Mouse (Mus musculus): ENCODE results near the gene Anks1.
A peak's percentile ranks its signal among the peaks of the same experiment; 100 is the strongest.
"Not testable (repeated sequence)": the region's sequence is repeated elsewhere in the genome, so short reads cannot be mapped to it uniquely, and the experiment has no call there.

Anks1 gene

GRCm38 (mm10) chr17:27966508-27967021, 57.5 kb downstream of the Anks1 start:
- DNase-seq (ENCODE audit: low spot score), result no peak

- DNase-seq (ENCODE audit: low spot score), result no peak
Observed at GRCm38 (mm10) chr17:27967529-27967928, 58.4 kb downstream of the Anks1 start.

GRCm38 (mm10) chr17:27968033-27968750, 59.1 kb downstream of the Anks1 start:
- no peak for DNase-seq (ENCODE audit: low spot score)

GRCm38 (mm10) chr17:27968903-27969302, 59.8 kb downstream of the Anks1 start:
- no peak for DNase-seq (ENCODE audit: low spot score)

GRCm38 (mm10) chr17:27969365-27969764, 60.3 kb downstream of the Anks1 start:
- DNase-seq (ENCODE audit: low spot score), result peak; percentile 60

GRCm38 (mm10) chr17:27969896-27970295, 60.8 kb downstream of the Anks1 start:
- no peak for DNase-seq (ENCODE audit: low spot score)

- DNase-seq (ENCODE audit: low spot score), result no peak
Observed at GRCm38 (mm10) chr17:27970305-27970704, 61.2 kb downstream of the Anks1 start.

GRCm38 (mm10) chr17:27971496-27971895, 62.4 kb downstream of the Anks1 start:
- DNase-seq (ENCODE audit: low spot score), result no peak

GRCm38 (mm10) chr17:27973337-27973736, 64.2 kb downstream of the Anks1 start:
- no peak for DNase-seq (ENCODE audit: low spot score)

GRCm38 (mm10) chr17:27976266-27976665, 67.2 kb downstream of the Anks1 start:
- DNase-seq (ENCODE audit: low spot score), result no peak

GRCm38 (mm10) chr17:27977008-27977636, 68.0 kb downstream of the Anks1 start:
- DNase-seq (ENCODE audit: low spot score), result no peak

GRCm38 (mm10) chr17:27980391-27980955, 71.4 kb downstream of the Anks1 start:
- no peak for DNase-seq (ENCODE audit: low spot score)

- no peak for DNase-seq (ENCODE audit: low spot score)
Observed at GRCm38 (mm10) chr17:27981451-27982069, 72.5 kb downstream of the Anks1 start.

- not testable (repeated sequence) for DNase-seq (ENCODE audit: low spot score)
Observed at GRCm38 (mm10) chr17:27982070-27982457, 73.0 kb downstream of the Anks1 start.

- no peak for DNase-seq (ENCODE audit: low spot score)
Observed at GRCm38 (mm10) chr17:27982712-27983266, 73.7 kb downstream of the Anks1 start.

GRCm38 (mm10) chr17:27984421-27984820, 75.3 kb downstream of the Anks1 start:
- DNase-seq (ENCODE audit: low spot score), result no peak

GRCm38 (mm10) chr17:27986106-27986505, 77.0 kb downstream of the Anks1 start:
- DNase-seq (ENCODE audit: low spot score), result no peak

GRCm38 (mm10) chr17:27989807-27990542, 80.9 kb downstream of the Anks1 start:
- peak; percentile 95 for DNase-seq (ENCODE audit: low spot score)

- no peak for DNase-seq (ENCODE audit: low spot score)
Observed at GRCm38 (mm10) chr17:27994001-27994944, 85.2 kb downstream of the Anks1 start.

GRCm38 (mm10) chr17:27996320-27996719, 87.2 kb downstream of the Anks1 start:
- DNase-seq (ENCODE audit: low spot score), result no peak
